Mouse (Mus musculus) adipocyte (in vitro differentiated cells): ENCODE measurements around the gene Cldn9.

Experiments used
- DNase-seq: peaks from one replicate; pipeline ENCODE4 v3.0.0-alpha.2; 2016; ENCODE audit warnings: low spot score

The Cldn9 gene

GRCm38 (mm10) chr17:23683856-23684672 lies at the start of gene Cldn9:
TSS of gene Cldn9 (minus strand) at chr17:23684026.
- no peak for DNase-seq

GRCm38 (mm10) chr17:23730441-23730840 lies 46.6 kb upstream of the Cldn9 start:
- peak; percentile 35 for DNase-seq

GRCm38 (mm10) chr17:23726758-23727142 lies 42.9 kb upstream of the Cldn9 start:
- peak; percentile 84 for DNase-seq

GRCm38 (mm10) chr17:23725999-23726757 lies 42.4 kb upstream of the Cldn9 start, which contains the start of gene Pkmyt1:
TSS of gene Pkmyt1 (plus strand) at chr17:23726336.
- peak; percentile 97 for DNase-seq

- peak; percentile 38 for DNase-seq
Observed at GRCm38 (mm10) chr17:23725477-23725876, 41.7 kb upstream of the Cldn9 start.

GRCm38 (mm10) chr17:23722376-23723125 lies 38.7 kb upstream of the Cldn9 start, which contains the start of gene 1520401A03Rik:
TSS of gene 1520401A03Rik (minus strand) at chr17:23722783.
- no peak for DNase-seq

- no peak for DNase-seq
Observed at GRCm38 (mm10) chr17:23721886-23722285, 38.1 kb upstream of the Cldn9 start.

GRCm38 (mm10) chr17:23719455-23719854 lies 35.6 kb upstream of the Cldn9 start:
- no peak for DNase-seq

GRCm38 (mm10) chr17:23717003-23717402 lies 33.2 kb upstream of the Cldn9 start:
- no peak for DNase-seq

GRCm38 (mm10) chr17:23706212-23706611 lies 22.4 kb upstream of the Cldn9 start:
- DNase-seq, result peak; percentile 78

GRCm38 (mm10) chr17:23705525-23706104 lies 21.8 kb upstream of the Cldn9 start:
- no peak for DNase-seq

GRCm38 (mm10) chr17:23704741-23705140 lies 20.9 kb upstream of the Cldn9 start:
- DNase-seq, result no peak

GRCm38 (mm10) chr17:23703301-23703700 lies 19.5 kb upstream of the Cldn9 start:
- DNase-seq, result no peak

- peak; percentile 97 for DNase-seq
Observed at GRCm38 (mm10) chr17:23700079-23700478, 16.3 kb upstream of the Cldn9 start.

GRCm38 (mm10) chr17:23699131-23700077 lies 15.6 kb upstream of the Cldn9 start:
- DNase-seq, result peak; percentile 66

- DNase-seq, result no peak
Observed at GRCm38 (mm10) chr17:23695801-23696200, 12.0 kb upstream of the Cldn9 start.

GRCm38 (mm10) chr17:23694491-23694890 lies 10.7 kb upstream of the Cldn9 start:
- DNase-seq, result no peak

GRCm38 (mm10) chr17:23683226-23683625 lies 600 bp downstream of the Cldn9 start:
- DNase-seq, result no peak

- no peak for DNase-seq
Observed at GRCm38 (mm10) chr17:23682530-23682929, 1.3 kb downstream of the Cldn9 start.

- DNase-seq, result no peak
Observed at GRCm38 (mm10) chr17:23682092-23682491, 1.7 kb downstream of the Cldn9 start.

- DNase-seq, result no peak
Observed at GRCm38 (mm10) chr17:23681086-23681485, 2.7 kb downstream of the Cldn9 start.
